Mouse (Mus musculus): ENCODE measurements at regions not wholly inside any gene's neighbourhood (a gene's known extent, or its start where the extent isn't known, plus 50 kb on each side); places are given as distances from the start of the nearest gene placed in this dataset.

- no peak for DNase-seq (ENCODE audit: low read depth)
Measured at GRCm38 (mm10) chr2:12614345-12614744, 195.1 kb upstream of the Mindy3 start.

GRCm38 (mm10) chr2:12613858-12614257 is 194.6 kb upstream of the Mindy3 start:
- DNase-seq (ENCODE audit: low read depth): no peak

GRCm38 (mm10) chr2:12582566-12582965 is 163.3 kb upstream of the Mindy3 start:
- no peak for DNase-seq (ENCODE audit: low read depth)

GRCm38 (mm10) chr2:12557736-12558135 is 138.5 kb upstream of the Mindy3 start:
- DNase-seq (ENCODE audit: low read depth): no peak

GRCm38 (mm10) chr2:12522411-12522810 is 103.1 kb upstream of the Mindy3 start:
- no peak for DNase-seq (ENCODE audit: low read depth)

- DNase-seq (ENCODE audit: low read depth): no peak
Measured at GRCm38 (mm10) chr2:12521744-12522143, 102.5 kb upstream of the Mindy3 start.

GRCm38 (mm10) chr2:12492369-12492768 is 73.1 kb upstream of the Mindy3 start:
- peak; percentile 50 for DNase-seq (ENCODE audit: low read depth)

GRCm38 (mm10) chr2:12469440-12470339 is 50.4 kb upstream of the Mindy3 start:
- no peak for DNase-seq (ENCODE audit: low read depth)
